Mouse (Mus musculus): ENCODE measurements at regions not wholly inside any gene's neighbourhood (a gene's known extent, or its start where the extent isn't known, plus 50 kb on each side); places are given as distances from the start of the nearest gene placed in this dataset.

GRCm38 (mm10) chr9:30848249-30848648 is 74.0 kb downstream of the Adamts15 start:
- Histone ChIP-seq H3K4me3 (no peak overlapping the region), H3K4me2 (no peak overlapping the region), H3K27me3 (no peaks in the 10 kb centered on the region), H3K9ac (no peak overlapping the region), H3K4me1 (replicated peaks) (peaks cover 36% of the 10 kb centered on the region), H3K36me3 (no peaks in the 10 kb centered on the region), H3K27ac (peak overlapping the region; percentile 80), H3K9me3 (replicated peaks) (no peaks in the 10 kb centered on the region)
- ATAC-seq (replicated peaks; ENCODE audit: insufficient number of reproducible peaks, insufficient read depth, low FRiP score, low read depth): 0 out of 2 replicates have a peak, but pooled peaks have one; percentile 37
- 27% methylated on average over 1 of the region's 1 CpGs for WGBS

- Histone ChIP-seq H3K4me3 (no peak overlapping the region), H3K9ac (no peak overlapping the region), H3K36me3 (no peaks in the 10 kb centered on the region), H3K27me3 (no peaks in the 10 kb centered on the region), H3K4me2 (no peak overlapping the region), H3K27ac (peak overlapping the region; percentile 37; the same call in 1 of the 2 replicates), H3K4me1 (replicated peaks) (peaks cover 36% of the 10 kb centered on the region), H3K9me3 (replicated peaks) (no peaks in the 10 kb centered on the region)
- WGBS: 54% methylated on average over 10 of the region's 10 CpGs
- peak; percentile 16; the same call in 1 of the 2 replicates for ATAC-seq (replicated peaks; ENCODE audit: insufficient number of reproducible peaks, insufficient read depth, low FRiP score, low read depth)
These were observed 76.5 kb downstream of the Adamts15 start for GRCm38 (mm10) chr9:30845609-30846290.

- whole genome bisulfite sequencing: 27% methylated on average over 8 of the region's 8 CpGs
- peaks cover 37% of the 10 kb centered on the region for H3K4me1 ChIP-seq (replicated peaks)
- ATAC-seq (replicated peaks; ENCODE audit: insufficient number of reproducible peaks, insufficient read depth, low FRiP score, low read depth): peak; percentile 82
These were observed 78.1 kb downstream of the Adamts15 start for GRCm38 (mm10) chr9:30844079-30844563.

GRCm38 (mm10) chr9:30834908-30835307 is 87.3 kb downstream of the Adamts15 start:
- Histone ChIP-seq H3K36me3 (no peaks in the 10 kb centered on the region), H3K4me2 (no peak overlapping the region), H3K4me1 (replicated peaks) (peaks cover 8% of the 10 kb centered on the region), H3K9ac (no peak overlapping the region), H3K9me3 (replicated peaks) (no peaks in the 10 kb centered on the region), H3K27me3 (no peaks in the 10 kb centered on the region), H3K4me3 (no peak overlapping the region), H3K27ac (no peak overlapping the region)
- ATAC-seq (replicated peaks; ENCODE audit: insufficient number of reproducible peaks, insufficient read depth, low FRiP score, low read depth): no peak
- WGBS: 57% methylated on average over 4 of the region's 4 CpGs

More at GRCm38 (mm10) chr9:30844079-30844563, 78.1 kb downstream of the Adamts15 start:
- peak overlapping the region; percentile 16; the same call in 1 of the 2 replicates for H3K4me2 ChIP-seq
- no peaks in the 10 kb centered on the region for H3K36me3 ChIP-seq
- H3K27ac ChIP-seq: peak overlapping the region; percentile 50
- H3K4me3 ChIP-seq: no peak overlapping the region
- H3K9me3 ChIP-seq (replicated peaks): no peaks in the 10 kb centered on the region
- no peaks in the 10 kb centered on the region for H3K27me3 ChIP-seq
- H3K9ac ChIP-seq: no peak overlapping the region

- WGBS: 62% methylated on average over 10 of the region's 10 CpGs
- H3K36me3 ChIP-seq: no peaks in the 10 kb centered on the region
- peaks cover 5% of the 10 kb centered on the region for H3K4me1 ChIP-seq (replicated peaks)
- H3K27ac ChIP-seq: no peak overlapping the region
- no peak overlapping the region for H3K4me3 ChIP-seq
- no peaks in the 10 kb centered on the region for H3K9me3 ChIP-seq (replicated peaks)
- ATAC-seq (replicated peaks; ENCODE audit: insufficient number of reproducible peaks, insufficient read depth, low FRiP score, low read depth): no peak
- H3K4me2 ChIP-seq: no peak overlapping the region
- no peak overlapping the region for H3K9ac ChIP-seq
- H3K27me3 ChIP-seq: no peaks in the 10 kb centered on the region
These were observed 87.7 kb downstream of the Adamts15 start for GRCm38 (mm10) chr9:30834565-30834905.

- no peaks in the 10 kb centered on the region; the same call in 1 of the 2 replicates for H3K4me1 ChIP-seq (replicated peaks)
- H3K36me3 ChIP-seq: no peaks in the 10 kb centered on the region
- H3K27ac ChIP-seq: no peak overlapping the region
- H3K4me2 ChIP-seq: no peak overlapping the region
- H3K4me3 ChIP-seq: no peak overlapping the region
- WGBS: 79% methylated on average over 15 of the region's 15 CpGs
- H3K9me3 ChIP-seq (replicated peaks): no peaks in the 10 kb centered on the region
- no peaks in the 10 kb centered on the region for H3K27me3 ChIP-seq
- ATAC-seq (replicated peaks; ENCODE audit: insufficient number of reproducible peaks, insufficient read depth, low FRiP score, low read depth): no peak
- H3K9ac ChIP-seq: no peak overlapping the region
These were observed 88.3 kb downstream of the Adamts15 start for GRCm38 (mm10) chr9:30833836-30834564.

- Histone ChIP-seq H3K4me3 (no peak overlapping the region), H3K27me3 (no peaks in the 10 kb centered on the region), H3K27ac (no peak overlapping the region), H3K9ac (no peak overlapping the region), H3K4me2 (no peak overlapping the region), H3K36me3 (no peaks in the 10 kb centered on the region), H3K9me3 (replicated peaks) (no peaks in the 10 kb centered on the region), H3K4me1 (replicated peaks) (no peaks in the 10 kb centered on the region)
- no peak for ATAC-seq (replicated peaks; ENCODE audit: insufficient number of reproducible peaks, insufficient read depth, low FRiP score, low read depth)
- 77% methylated on average over 3 of the region's 3 CpGs for WGBS
These were observed 92.9 kb downstream of the Adamts15 start for GRCm38 (mm10) chr9:30829158-30829870.

GRCm38 (mm10) chr9:30827780-30828179 is 94.5 kb downstream of the Adamts15 start:
- Histone ChIP-seq H3K9ac (no peak overlapping the region), H3K9me3 (replicated peaks) (no peaks in the 10 kb centered on the region), H3K4me3 (no peak overlapping the region), H3K4me1 (replicated peaks) (no peaks in the 10 kb centered on the region), H3K27ac (no peak overlapping the region), H3K4me2 (no peak overlapping the region), H3K27me3 (no peaks in the 10 kb centered on the region), H3K36me3 (no peaks in the 10 kb centered on the region)
- 53% methylated on average over 1 of the region's 1 CpGs for WGBS
- no peak for ATAC-seq (replicated peaks; ENCODE audit: insufficient number of reproducible peaks, insufficient read depth, low FRiP score, low read depth)

- Histone ChIP-seq H3K9ac (no peak overlapping the region), H3K27me3 (no peaks in the 10 kb centered on the region), H3K27ac (no peak overlapping the region), H3K4me1 (replicated peaks) (no peaks in the 10 kb centered on the region), H3K4me2 (no peak overlapping the region), H3K36me3 (no peaks in the 10 kb centered on the region), H3K9me3 (replicated peaks) (no peaks in the 10 kb centered on the region), H3K4me3 (no peak overlapping the region)
- WGBS: 70% methylated on average over 4 of the region's 4 CpGs
- ATAC-seq (replicated peaks; ENCODE audit: insufficient number of reproducible peaks, insufficient read depth, low FRiP score, low read depth): no peak
These were observed 98.1 kb downstream of the Adamts15 start for GRCm38 (mm10) chr9:30824056-30824625.

GRCm38 (mm10) chr9:30820806-30821375 is 101.4 kb downstream of the Adamts15 start:
- no peak overlapping the region for H3K27ac ChIP-seq
- no peak overlapping the region for H3K4me3 ChIP-seq
- H3K36me3 ChIP-seq: no peaks in the 10 kb centered on the region
- ATAC-seq (replicated peaks; ENCODE audit: insufficient number of reproducible peaks, insufficient read depth, low FRiP score, low read depth): no peak
- WGBS: 64% methylated on average over 2 of the region's 2 CpGs
- H3K27me3 ChIP-seq: no peaks in the 10 kb centered on the region
- no peaks in the 10 kb centered on the region for H3K9me3 ChIP-seq (replicated peaks)
- no peaks in the 10 kb centered on the region for H3K4me1 ChIP-seq (replicated peaks)
- H3K4me2 ChIP-seq: no peak overlapping the region
- H3K9ac ChIP-seq: no peak overlapping the region

- no peak overlapping the region for H3K9ac ChIP-seq
- no peak overlapping the region for H3K27ac ChIP-seq
- H3K4me2 ChIP-seq: no peak overlapping the region
- H3K4me1 ChIP-seq (replicated peaks): peaks cover 29% of the 10 kb centered on the region
- WGBS: 64% methylated on average over 4 of the region's 4 CpGs
- ATAC-seq (replicated peaks; ENCODE audit: insufficient number of reproducible peaks, insufficient read depth, low FRiP score, low read depth): no peak
- no peaks in the 10 kb centered on the region for H3K36me3 ChIP-seq
- H3K27me3 ChIP-seq: no peaks in the 10 kb centered on the region
- H3K4me3 ChIP-seq: no peak overlapping the region
- no peaks in the 10 kb centered on the region for H3K9me3 ChIP-seq (replicated peaks)
These were observed 109.0 kb downstream of the Adamts15 start for GRCm38 (mm10) chr9:30813246-30813645.

Data from heart, embryonic 15.5 days (tissue).